Mouse (Mus musculus) central nervous system, embryonic 14 days (tissue): Measurements from ENCODE around the gene 6430628N08Rik. TPM values are rescaled to one million over a fixed set of nuclear protein-coding genes. Genes with fewer than 3 reads are reported as not detected.

Experiments used
- polyA plus RNA-seq: library from polyadenylated mRNA; depleted of rRNA; stranded (reverse); fragments of >200 nt; gene quantifications from 2 replicates; pipeline ENCODE4 v1.2.3, GENCODE M21; 2012; rRNA removed

6430628N08Rik gene
- polyA plus RNA-seq = 0.14 and 0.20 TPM in 2 replicates

GRCm38 (mm10) chr4:115890553-115890952, at the start of gene 6430628N08Rik:
Gene 6430628N08Rik (plus strand): TSS chr4:115890665.

DNA sequence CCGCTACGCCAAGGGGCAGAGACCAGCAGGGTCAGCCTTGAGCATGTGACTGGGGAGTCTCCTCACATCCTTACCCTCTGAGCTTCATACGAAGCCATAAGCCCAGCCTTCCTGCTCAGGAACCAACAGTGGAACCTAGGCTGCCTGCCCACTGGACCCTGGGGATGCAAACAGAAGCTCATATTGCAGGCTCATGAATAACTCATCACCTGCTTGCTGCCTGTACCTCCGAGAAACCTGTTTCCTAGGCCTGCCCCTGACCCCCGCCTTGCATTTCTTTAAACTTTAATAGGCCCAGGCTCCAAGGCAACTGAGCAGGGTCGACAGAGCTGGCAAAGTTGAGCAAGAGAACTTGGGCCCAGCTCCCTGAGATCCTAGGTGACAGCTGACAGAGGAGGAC, 6.4 kb upstream of the 6430628N08Rik start, which contains the start of gene Kncn:
Kncn (plus strand) TSS at position 379 of the 400 bp plus-strand sequence.

DNA sequence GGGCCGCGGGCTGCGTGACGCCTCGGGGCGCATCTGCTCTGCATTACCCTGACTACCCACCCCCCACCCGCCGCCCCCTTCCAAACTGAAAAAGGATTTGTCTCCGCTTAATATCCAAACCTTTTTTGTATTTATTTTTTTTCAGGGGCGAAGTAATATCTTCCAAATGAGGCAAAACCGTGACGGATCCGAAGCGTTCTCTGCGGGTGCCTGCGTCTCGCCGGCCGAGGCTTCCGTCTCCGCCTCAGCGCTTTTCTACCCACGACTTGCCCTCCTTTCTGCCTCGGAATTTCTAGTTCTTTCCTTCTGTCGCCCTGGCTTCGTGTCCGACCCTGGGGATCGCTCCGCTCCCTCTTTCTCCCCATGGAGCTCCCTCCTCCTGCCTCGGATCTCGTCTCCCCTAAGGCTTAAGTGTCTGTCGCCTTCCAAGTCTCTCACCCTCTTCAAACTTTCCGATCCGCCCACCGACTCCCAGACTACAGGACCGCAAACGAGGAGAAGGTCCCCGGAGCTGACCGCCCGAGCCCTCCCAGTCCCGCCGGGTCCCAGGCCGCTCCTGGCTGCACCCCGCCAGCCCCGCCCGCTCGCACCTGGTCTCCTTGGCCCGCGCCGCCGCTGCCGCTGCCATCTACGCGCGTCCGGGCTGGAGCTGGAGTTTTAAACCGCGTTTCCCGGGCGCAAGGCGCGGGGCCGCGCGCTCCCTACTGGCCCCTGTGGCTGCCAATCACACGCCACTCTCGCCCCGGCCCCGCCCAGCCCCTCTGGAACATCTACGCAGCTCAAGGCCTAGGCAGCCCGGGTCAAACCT, 49.0 kb downstream of the 6430628N08Rik start, which contains the start of gene Dmbx1:
Dmbx1 (minus strand) TSS at position 632 of the 808 bp plus-strand sequence.

Other genes starting within 250 kb of the 6430628N08Rik start
- 0.43 and 1.0 TPM in 2 replicates for gene Cyp4b1, start 242.9 kb upstream of the 6430628N08Rik start, polyA plus RNA-seq
- gene Efcab14, start 152.9 kb upstream of the 6430628N08Rik start, polyA plus RNA-seq = 18.9 and 19.0 TPM in 2 replicates
- 0.37 and 0.46 TPM in 2 replicates for gene Tex38, start 109.6 kb upstream of the 6430628N08Rik start, polyA plus RNA-seq
- 28.0 and 28.7 TPM in 2 replicates for gene Atpaf1, start 105.9 kb upstream of the 6430628N08Rik start, polyA plus RNA-seq
- 7.2 and 9.8 TPM in 2 replicates for gene Mob3c, start 62.6 kb upstream of the 6430628N08Rik start, polyA plus RNA-seq
- gene Mknk1, start 51.5 kb upstream of the 6430628N08Rik start, polyA plus RNA-seq = 45.6 and 48.3 TPM in 2 replicates
- 0.04 and 0.11 TPM in 2 replicates for gene Kncn, start 6.3 kb upstream of the 6430628N08Rik start, polyA plus RNA-seq
- gene Dmbx1, start 49.3 kb downstream of the 6430628N08Rik start, polyA plus RNA-seq = 3.8 and 5.6 TPM in 2 replicates
- 12.3 and 14.6 TPM in 2 replicates for gene Faah, start 127.3 kb downstream of the 6430628N08Rik start, polyA plus RNA-seq
- 8.6 and 9.5 TPM in 2 replicates for gene Nsun4, start 163.2 kb downstream of the 6430628N08Rik start, polyA plus RNA-seq
- gene Uqcrh, start 184.4 kb downstream of the 6430628N08Rik start, polyA plus RNA-seq = 512 and 551 TPM in 2 replicates
- 41.6 and 43.3 TPM in 2 replicates for gene Lrrc41, start 184.6 kb downstream of the 6430628N08Rik start, polyA plus RNA-seq
- gene Rad54l, start 233.0 kb downstream of the 6430628N08Rik start, polyA plus RNA-seq = 12.4 and 17.1 TPM in 2 replicates
- gene Pomgnt1, start 233.2 kb downstream of the 6430628N08Rik start, polyA plus RNA-seq = 70.4 and 74.7 TPM in 2 replicates